Mouse (Mus musculus) embryonic facial prominence, embryonic 13.5 days (tissue): ENCODE results near the gene Adamts12. TPM values are rescaled to one million over a fixed set of nuclear protein-coding genes. Genes with fewer than 3 reads are reported as not detected.

Experiments
- ATAC-seq: fragments of 200-750 bp; cut with Nextera tagmentation; 2 replicates; pipeline ENCODE4 v1.8.0; 2017; ENCODE audit warnings: low read depth; ENCODE audit not compliant: insufficient number of reproducible peaks, insufficient read depth, low FRiP score, low TSS enrichment
- H3K27ac ChIP-seq: fragments of 300-500 bp; sonication (generic); 2 replicates; pipeline ENCODE4 v1.5.1; 2015; ENCODE audit warnings: moderate library complexity, mild to moderate bottlenecking, inconsistent platforms
- H3K27me3 ChIP-seq: fragments of 300-500 bp; sonication (generic); 2 replicates; pipeline ENCODE4 v1.6.1; 2015; ENCODE audit warnings: mild to moderate bottlenecking, inconsistent platforms
- H3K36me3 ChIP-seq: fragments of 300-500 bp; sonication (generic); 2 replicates; pipeline ENCODE4 v1.6.1; 2015; ENCODE audit warnings: mild to moderate bottlenecking, inconsistent platforms
- H3K4me1 ChIP-seq: fragments of 300-500 bp; sonication (generic); 2 replicates; pipeline ENCODE4 v1.6.1; 2015; ENCODE audit warnings: inconsistent platforms
- H3K4me2 ChIP-seq: fragments of 300-500 bp; sonication (generic); 2 replicates; pipeline ENCODE4 v1.6.1; 2015; ENCODE audit warnings: moderate library complexity, mild to moderate bottlenecking, inconsistent platforms
- H3K4me3 ChIP-seq: fragments of 300-500 bp; sonication (generic); 2 replicates; pipeline ENCODE4 v1.5.1; 2015; ENCODE audit warnings: mild to moderate bottlenecking, inconsistent platforms
- H3K9ac ChIP-seq: fragments of 300-500 bp; sonication (generic); 2 replicates; pipeline ENCODE4 v1.6.1; 2015; ENCODE audit warnings: mild to moderate bottlenecking, inconsistent platforms
- H3K9me3 ChIP-seq: fragments of 300-500 bp; sonication (generic); 2 replicates; pipeline ENCODE4 v1.6.1; 2016; ENCODE audit warnings: inconsistent platforms
- WGBS: fragments of 180-500 bp; shearing (Covaris S2); methylation state at CpG from one replicate; pipeline ENCODE4 v1.1.7; 2015; ENCODE audit warnings: mixed read lengths; 5-methylcytosine and 5-hydroxymethylcytosine counted together
- polyA plus RNA-seq: library from polyadenylated mRNA; unstranded; fragments of >200 nt; fragmentation: Nextera tagmentation; extraction: Ambion mirVana; gene quantifications from 2 replicates; pipeline ENCODE4 v1.2.1, GENCODE M21; 2015

Gene Adamts12
- polyA plus RNA-seq, 1 experiment from 2014 or later, result 6.6 TPM

DNA sequence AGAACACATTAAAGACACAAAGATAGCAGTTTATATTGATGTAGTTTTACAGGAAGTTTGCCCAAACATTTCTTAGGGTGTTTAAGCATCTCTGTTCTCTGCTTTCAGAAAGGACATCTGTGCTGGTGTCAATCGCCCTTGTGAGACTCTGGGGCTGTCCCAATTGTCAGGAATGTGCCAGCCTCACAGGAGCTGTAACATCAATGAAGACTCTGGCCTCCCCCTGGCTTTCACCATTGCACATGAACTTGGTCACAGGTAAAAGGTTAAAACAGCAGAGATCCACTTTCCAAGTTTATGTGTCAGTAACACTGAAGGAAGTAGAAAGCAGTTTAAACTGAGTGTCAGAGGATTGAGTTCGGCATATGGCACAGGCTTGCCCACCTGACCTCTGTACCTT is 176.7 kb downstream of the Adamts12 start:
- 80% methylated on average over 2 of the region's 2 CpGs for WGBS
- Histone ChIP-seq H3K4me1 (no peaks in the 10 kb centered on the region), H3K9ac (no peak overlapping the region), H3K36me3 (no peaks in the 10 kb centered on the region), H3K4me3 (no peak overlapping the region), H3K9me3 (no peaks in the 10 kb centered on the region), H3K4me2 (no peak overlapping the region), H3K27ac (no peak overlapping the region), H3K27me3 (no peaks in the 10 kb centered on the region)
- no peak for ATAC-seq

DNA sequence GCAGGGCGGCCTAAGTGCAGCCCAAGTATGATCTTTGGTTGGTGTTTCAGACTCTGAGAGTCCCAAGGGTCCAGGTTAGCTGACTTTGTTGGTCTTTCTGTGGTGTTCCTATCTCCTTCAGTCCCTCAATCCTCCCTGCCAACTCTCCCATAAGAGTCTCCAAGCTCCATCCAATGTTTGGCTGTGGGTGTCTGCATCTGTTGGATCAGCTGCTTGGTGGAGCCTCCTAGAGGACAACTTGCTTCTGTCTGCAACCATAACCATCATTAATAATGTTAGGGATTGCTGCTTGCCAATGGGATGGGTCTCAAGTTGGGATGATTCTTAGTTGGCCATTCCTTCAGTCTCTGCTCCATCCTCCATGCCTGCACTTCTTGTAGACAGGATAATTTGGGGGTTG is 181.8 kb downstream of the Adamts12 start:
- Histone ChIP-seq H3K9me3 (no peaks in the 10 kb centered on the region), H3K27ac (no peak overlapping the region), H3K27me3 (no peaks in the 10 kb centered on the region), H3K4me3 (no peak overlapping the region), H3K4me1 (no peaks in the 10 kb centered on the region), H3K36me3 (no peaks in the 10 kb centered on the region), H3K4me2 (no peak overlapping the region), H3K9ac (no peak overlapping the region)
- WGBS, result 84% methylated on average over 1 of the region's 1 CpGs
- no peak for ATAC-seq

- Histone ChIP-seq H3K4me3 (no peak overlapping the region), H3K36me3 (peaks cover 4% of the 10 kb centered on the region; the same call in 1 of the 2 replicates), H3K4me2 (no peak overlapping the region), H3K9ac (no peak overlapping the region), H3K27me3 (no peaks in the 10 kb centered on the region), H3K4me1 (no peaks in the 10 kb centered on the region), H3K9me3 (no peaks in the 10 kb centered on the region), H3K27ac (no peak overlapping the region)
- WGBS, result 89% methylated on average over 6 of the region's 6 CpGs
- no peak for ATAC-seq
Observed at GRCm38 (mm10) chr15:11279273-11280080, 214.9 kb downstream of the Adamts12 start.

DNA sequence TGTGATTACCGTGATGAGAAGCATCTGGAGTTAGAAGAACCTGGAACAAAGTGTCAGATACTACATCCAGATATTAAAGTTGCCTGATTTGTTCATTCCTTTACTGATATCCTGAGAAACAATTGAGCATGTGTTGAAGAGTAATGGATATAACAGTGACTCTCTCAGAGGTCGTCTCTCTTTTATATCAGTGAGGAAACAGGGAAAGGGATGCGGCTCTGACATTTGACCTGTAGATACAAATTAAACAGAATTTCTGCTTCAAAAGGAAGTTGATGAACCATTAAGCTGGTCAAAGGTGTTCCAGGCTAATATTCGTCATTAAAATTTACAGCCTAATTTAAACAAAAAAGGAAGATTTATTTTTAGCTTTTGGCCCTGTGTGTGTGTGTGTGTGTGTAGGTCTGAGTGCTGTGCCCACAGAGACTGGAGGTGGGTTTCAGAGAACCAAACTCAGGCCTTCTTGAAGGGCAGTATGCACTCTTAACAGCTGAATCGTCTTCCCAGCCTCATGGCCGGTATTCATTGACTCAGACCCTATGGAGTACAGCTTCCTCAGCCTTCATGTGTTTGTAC is 216.2 kb downstream of the Adamts12 start:
- Histone ChIP-seq H3K9ac (no peak overlapping the region), H3K36me3 (peaks cover 4% of the 10 kb centered on the region; the same call in 1 of the 2 replicates), H3K4me3 (no peak overlapping the region), H3K4me2 (no peak overlapping the region), H3K9me3 (no peaks in the 10 kb centered on the region), H3K27ac (no peak overlapping the region), H3K4me1 (no peaks in the 10 kb centered on the region), H3K27me3 (no peaks in the 10 kb centered on the region)
- no peak for ATAC-seq
- WGBS, result 79% methylated on average over 6 of the region's 6 CpGs

DNA sequence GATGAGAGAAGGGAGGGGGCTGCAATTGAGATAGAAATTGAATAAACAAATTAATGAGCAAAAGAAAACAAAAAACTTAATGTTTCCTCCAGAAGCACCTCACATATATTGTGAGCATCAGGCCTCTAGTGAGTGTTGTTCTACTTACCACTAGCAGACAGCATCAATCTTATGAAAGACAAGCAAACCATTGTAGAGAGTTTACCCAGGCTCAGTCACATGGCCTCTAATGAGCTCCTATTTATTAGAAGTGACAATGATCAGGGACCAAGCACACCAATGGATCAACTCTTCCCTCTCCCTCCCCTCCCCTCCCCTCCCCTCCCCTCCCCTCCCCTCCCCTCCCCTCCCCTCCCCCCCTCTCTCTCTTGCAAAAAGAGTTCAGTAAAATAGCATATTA is 218.6 kb downstream of the Adamts12 start:
- ATAC-seq, result no peak
- Histone ChIP-seq H3K4me3 (no peak overlapping the region), H3K4me2 (no peak overlapping the region), H3K9ac (no peak overlapping the region), H3K36me3 (no peaks in the 10 kb centered on the region), H3K9me3 (no peaks in the 10 kb centered on the region), H3K4me1 (no peaks in the 10 kb centered on the region), H3K27me3 (no peaks in the 10 kb centered on the region), H3K27ac (no peak overlapping the region)

GRCm38 (mm10) chr15:11287780-11288179 is 223.2 kb downstream of the Adamts12 start:
- Histone ChIP-seq H3K36me3 (no peaks in the 10 kb centered on the region), H3K9ac (no peak overlapping the region), H3K4me2 (no peak overlapping the region), H3K9me3 (no peaks in the 10 kb centered on the region), H3K27me3 (no peaks in the 10 kb centered on the region), H3K4me1 (no peaks in the 10 kb centered on the region), H3K4me3 (no peak overlapping the region), H3K27ac (no peak overlapping the region)
- no peak for ATAC-seq
- 91% methylated on average over 3 of the region's 3 CpGs for WGBS

DNA sequence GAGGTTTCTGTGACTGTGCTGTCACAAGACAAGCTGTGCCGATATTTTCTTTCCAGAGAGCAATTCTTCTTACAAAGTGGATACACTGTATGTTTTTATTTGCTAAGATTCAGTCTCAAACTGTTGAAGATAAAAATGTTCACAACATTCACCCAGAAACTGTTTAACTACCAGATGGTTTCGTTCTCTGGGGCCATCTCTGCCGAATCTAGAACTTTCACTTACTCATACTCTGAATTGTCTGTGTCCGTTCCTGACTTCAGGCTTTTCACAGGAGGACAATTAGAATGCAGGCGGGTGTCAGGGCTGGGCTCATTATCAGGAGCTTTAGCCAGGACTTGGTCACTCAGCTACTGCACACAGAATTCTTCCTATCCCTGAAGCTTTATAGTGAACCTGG is 227.7 kb downstream of the Adamts12 start:
- WGBS, result 81% methylated on average over 5 of the region's 5 CpGs
- Histone ChIP-seq H3K27ac (no peak overlapping the region), H3K36me3 (no peaks in the 10 kb centered on the region), H3K4me1 (peaks cover 4% of the 10 kb centered on the region; the same call in 1 of the 2 replicates), H3K9ac (no peak overlapping the region), H3K9me3 (no peaks in the 10 kb centered on the region), H3K4me3 (no peak overlapping the region), H3K4me2 (no peak overlapping the region), H3K27me3 (no peaks in the 10 kb centered on the region)
- no peak for ATAC-seq

DNA sequence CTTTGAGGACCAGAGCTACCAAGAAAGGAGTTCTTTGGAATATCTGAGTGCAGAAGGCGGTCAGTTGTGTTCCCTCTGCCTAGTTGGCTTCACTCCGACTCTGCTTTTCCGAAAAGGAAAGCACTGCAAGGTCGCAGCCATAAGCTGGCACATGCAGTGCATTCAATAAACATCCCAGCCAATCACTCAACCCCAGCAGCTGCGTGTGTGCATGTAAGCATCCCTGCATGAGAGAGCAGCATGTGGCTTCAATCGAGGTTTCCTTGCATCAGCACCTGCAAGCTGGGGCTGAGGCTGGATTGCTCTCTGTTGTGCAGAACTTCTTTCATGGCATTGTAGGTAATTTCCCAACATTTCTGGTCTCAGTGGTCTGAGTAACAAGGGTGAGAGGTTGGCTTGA is 230.4 kb downstream of the Adamts12 start:
- no peak for ATAC-seq
- H3K9ac ChIP-seq, result no peak overlapping the region
- peaks cover 4% of the 10 kb centered on the region; the same call in 1 of the 2 replicates for H3K4me1 ChIP-seq
- no peak overlapping the region for H3K27ac ChIP-seq
- H3K9me3 ChIP-seq, result no peaks in the 10 kb centered on the region
- no peak overlapping the region for H3K4me2 ChIP-seq
- H3K27me3 ChIP-seq, result no peaks in the 10 kb centered on the region
- WGBS, result 57% methylated on average over 6 of the region's 6 CpGs
- H3K4me3 ChIP-seq, result no peak overlapping the region
- H3K36me3 ChIP-seq, result no peaks in the 10 kb centered on the region

- ATAC-seq, result no peak
- no peaks in the 10 kb centered on the region for H3K36me3 ChIP-seq
- no peak overlapping the region for H3K27ac ChIP-seq
- no peak overlapping the region for H3K9ac ChIP-seq
- 64% methylated on average over 4 of the region's 4 CpGs for WGBS
- H3K27me3 ChIP-seq, result no peaks in the 10 kb centered on the region
- H3K4me3 ChIP-seq, result no peak overlapping the region
- H3K9me3 ChIP-seq, result no peaks in the 10 kb centered on the region
- H3K4me1 ChIP-seq, result peaks cover 4% of the 10 kb centered on the region; the same call in 1 of the 2 replicates
- no peak overlapping the region for H3K4me2 ChIP-seq
Observed at GRCm38 (mm10) chr15:11297960-11298359, 233.4 kb downstream of the Adamts12 start.

DNA sequence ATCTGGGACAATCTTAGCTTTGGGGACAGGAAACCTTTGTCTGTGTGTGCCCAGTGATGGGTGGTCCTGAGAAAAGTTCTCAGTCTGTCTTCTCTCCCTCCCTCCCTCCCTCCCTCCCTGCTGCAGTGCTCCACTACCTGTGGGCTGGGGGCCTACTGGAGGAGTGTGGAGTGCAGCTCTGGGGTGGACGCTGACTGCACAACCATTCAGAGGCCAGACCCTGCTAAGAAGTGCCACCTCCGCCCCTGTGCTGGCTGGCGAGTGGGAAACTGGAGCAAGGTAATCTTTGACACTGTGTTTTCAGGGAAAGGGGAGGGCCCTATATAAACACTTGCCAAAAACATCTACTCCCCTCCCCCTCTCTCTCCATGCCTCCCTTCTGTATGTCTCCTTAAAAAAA is 252.5 kb downstream of the Adamts12 start:
- Histone ChIP-seq H3K9ac (no peak overlapping the region), H3K4me2 (no peak overlapping the region), H3K9me3 (no peaks in the 10 kb centered on the region), H3K27me3 (no peaks in the 10 kb centered on the region), H3K27ac (no peak overlapping the region), H3K4me1 (no peaks in the 10 kb centered on the region), H3K36me3 (no peaks in the 10 kb centered on the region), H3K4me3 (no peak overlapping the region)
- no peak for ATAC-seq
- 50% methylated on average over 3 of the region's 3 CpGs for WGBS

GRCm38 (mm10) chr15:11320481-11320880 is 255.9 kb downstream of the Adamts12 start:
- H3K4me3 ChIP-seq, result no peak overlapping the region
- no peak overlapping the region for H3K9ac ChIP-seq
- no peak for ATAC-seq
- WGBS, result 29% methylated on average over 8 of the region's 8 CpGs
- no peak overlapping the region for H3K27ac ChIP-seq
- H3K4me2 ChIP-seq, result no peak overlapping the region
- no peaks in the 10 kb centered on the region for H3K27me3 ChIP-seq
- no peaks in the 10 kb centered on the region for H3K4me1 ChIP-seq
- H3K9me3 ChIP-seq, result no peaks in the 10 kb centered on the region
- no peaks in the 10 kb centered on the region for H3K36me3 ChIP-seq

DNA sequence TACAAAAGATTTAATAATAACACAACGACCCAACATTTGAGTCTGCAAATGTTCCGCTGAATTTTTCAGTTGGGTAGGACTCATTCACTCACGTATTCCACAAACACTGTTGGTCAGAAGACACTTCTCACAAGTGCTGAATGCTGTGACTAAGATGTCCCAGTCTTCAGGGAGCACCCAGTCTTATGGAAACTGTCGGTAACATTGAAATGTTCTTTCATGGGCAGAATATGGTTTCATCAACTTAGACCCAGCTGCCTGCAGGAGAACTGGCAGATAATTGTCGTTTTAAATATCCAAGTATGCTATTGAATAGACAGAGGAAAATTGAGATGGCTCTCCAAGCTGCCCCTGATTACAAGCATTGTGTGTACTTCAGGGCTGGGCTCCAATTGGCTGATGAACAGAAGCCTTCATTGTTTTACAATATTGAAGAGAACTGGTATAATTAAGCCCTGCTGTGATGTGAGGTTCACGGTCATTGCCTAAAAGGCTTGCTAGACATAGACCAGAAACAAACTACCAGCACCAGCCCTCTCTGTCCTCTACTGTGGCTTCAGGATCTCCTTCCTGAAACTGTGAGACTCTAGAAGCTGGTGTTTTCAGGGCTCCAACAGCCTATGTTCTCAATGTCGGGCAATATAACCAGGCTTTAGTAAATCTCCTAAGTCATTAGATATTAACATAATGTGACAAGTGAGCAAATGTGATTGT is 275.0 kb downstream of the Adamts12 start:
- Histone ChIP-seq H3K4me2 (no peak overlapping the region), H3K9ac (no peak overlapping the region), H3K36me3 (no peaks in the 10 kb centered on the region; the same call in 1 of the 2 replicates), H3K4me1 (no peaks in the 10 kb centered on the region), H3K4me3 (no peak overlapping the region), H3K27me3 (no peaks in the 10 kb centered on the region), H3K27ac (no peak overlapping the region), H3K9me3 (no peaks in the 10 kb centered on the region)
- WGBS, result 67% methylated on average over 7 of the region's 7 CpGs
- ATAC-seq, result no peak
